Mouse (Mus musculus) embryonic facial prominence, embryonic 10.5 days (tissue): Measurements from ENCODE around the gene Krtap5-1. TPM values are rescaled to one million over a fixed set of nuclear protein-coding genes. Genes with fewer than 3 reads are reported as not detected.
"Not testable (repeated sequence)": the region's sequence is repeated elsewhere in the genome, so short reads cannot be mapped to it uniquely, and the experiment has no call there.

Experiments used
- DNase-seq: peaks from one replicate; pipeline ENCODE4 v3.0.0-alpha.2; 2017; ENCODE audit warnings: low spot score
- H3K27ac ChIP-seq: fragments of 300-500 bp; sonication (generic); replicated peaks from 2 replicates; pipeline ENCODE4 v1.5.1; 2016; ENCODE audit warnings: mild to moderate bottlenecking
- H3K27me3 ChIP-seq: fragments of 300-500 bp; sonication (generic); replicated peaks from 2 replicates; pipeline ENCODE4 v1.6.1; 2016; ENCODE audit warnings: low read depth, mild to moderate bottlenecking; ENCODE audit not compliant: poor library complexity, severe bottlenecking
- H3K36me3 ChIP-seq: fragments of 300-500 bp; sonication (generic); replicated peaks from 2 replicates; pipeline ENCODE4 v1.6.1; 2016; ENCODE audit warnings: mild to moderate bottlenecking, moderate library complexity
- H3K4me1 ChIP-seq: fragments of 300-500 bp; sonication (generic); 2 replicates; pipeline ENCODE4 v1.6.1; 2016
- H3K4me3 ChIP-seq: fragments of 300-500 bp; sonication (generic); 2 replicates; pipeline ENCODE4 v1.5.1; 2016; ENCODE audit warnings: mild to moderate bottlenecking, moderate library complexity
- H3K9me3 ChIP-seq: fragments of 300-500 bp; sonication (generic); 2 replicates; pipeline ENCODE4 v1.6.1; 2016; ENCODE audit warnings: mild to moderate bottlenecking
- WGBS: fragments of 180-500 bp; shearing (Covaris S2); methylation state at CpG from one replicate; pipeline ENCODE4 v1.1.7; 2016; 5-methylcytosine and 5-hydroxymethylcytosine counted together
- polyA plus RNA-seq: library from polyadenylated mRNA; unstranded; fragments of >200 nt; fragmentation: Nextera tagmentation; extraction: Ambion mirVana; gene quantifications from 2 replicates; pipeline ENCODE4 v1.2.1, GENCODE M21; 2016

The Krtap5-1 gene
- polyA plus RNA-seq, 1 experiment from 2014 or later, result not detected

GRCm38 (mm10) chr7:142322641-142323040 is 25.7 kb upstream of the Krtap5-1 start:
- Histone ChIP-seq H3K4me3 (no peak overlapping the region), H3K27ac (peak overlapping the region; percentile 80), H3K27me3 (no peaks in the 10 kb centered on the region; the same call in 1 of the 2 replicates), H3K36me3 (no peaks in the 10 kb centered on the region), H3K4me1 (peaks cover 44% of the 10 kb centered on the region), H3K9me3 (no peaks in the 10 kb centered on the region)
- 85% methylated on average over 6 of the region's 6 CpGs for WGBS
- DNase-seq, result no peak

- H3K4me3 ChIP-seq, H3K9me3 ChIP-seq, H3K36me3 ChIP-seq, H3K27me3 ChIP-seq: not testable (repeated sequence)
- WGBS, result 37% methylated on average over 7 of the region's 10 CpGs
- H3K27ac ChIP-seq, result peak overlapping the region; percentile 82
- peak; percentile 61 for DNase-seq
- peaks cover 44% of the 10 kb centered on the region for H3K4me1 ChIP-seq
These were observed 24.9 kb upstream of the Krtap5-1 start for GRCm38 (mm10) chr7:142321637-142322306.

GRCm38 (mm10) chr7:142320906-142321305 is 24.0 kb upstream of the Krtap5-1 start:
- H3K27me3 ChIP-seq, result no peaks in the 10 kb centered on the region; the same call in 1 of the 2 replicates
- no peaks in the 10 kb centered on the region for H3K9me3 ChIP-seq
- H3K4me1 ChIP-seq, result peaks cover 43% of the 10 kb centered on the region
- no peaks in the 10 kb centered on the region for H3K36me3 ChIP-seq
- peak overlapping the region; percentile 82 for H3K27ac ChIP-seq
- 33% methylated on average over 2 of the region's 2 CpGs for WGBS
- DNase-seq, result no peak
- no peak overlapping the region for H3K4me3 ChIP-seq

GRCm38 (mm10) chr7:142319124-142319523 is 22.2 kb upstream of the Krtap5-1 start:
- H3K4me1 ChIP-seq, result peaks cover 43% of the 10 kb centered on the region
- no peaks in the 10 kb centered on the region for H3K9me3 ChIP-seq
- H3K36me3 ChIP-seq, result no peaks in the 10 kb centered on the region
- no peak overlapping the region for H3K4me3 ChIP-seq
- peak overlapping the region; percentile 82 for H3K27ac ChIP-seq
- DNase-seq, result no peak
- H3K27me3 ChIP-seq, result no peaks in the 10 kb centered on the region; the same call in 1 of the 2 replicates
- WGBS, result 85% methylated on average over 11 of the region's 11 CpGs

- H3K9me3 ChIP-seq, result no peaks in the 10 kb centered on the region
- WGBS, result 80% methylated on average over 5 of the region's 5 CpGs
- H3K36me3 ChIP-seq, result no peaks in the 10 kb centered on the region
- H3K4me3 ChIP-seq, result no peak overlapping the region
- peaks cover 34% of the 10 kb centered on the region for H3K4me1 ChIP-seq
- no peak for DNase-seq
- H3K27me3 ChIP-seq, result no peaks in the 10 kb centered on the region; the same call in 1 of the 2 replicates
- peak overlapping the region; percentile 82; the same call in 1 of the 2 replicates for H3K27ac ChIP-seq
These were observed 20.3 kb upstream of the Krtap5-1 start for GRCm38 (mm10) chr7:142317216-142317615.

GRCm38 (mm10) chr7:142316558-142316957 is 19.6 kb upstream of the Krtap5-1 start:
- Histone ChIP-seq H3K27ac (peak overlapping the region; percentile 58; the same call in 1 of the 2 replicates), H3K27me3 (no peaks in the 10 kb centered on the region; the same call in 1 of the 2 replicates), H3K36me3 (no peaks in the 10 kb centered on the region), H3K9me3 (no peaks in the 10 kb centered on the region), H3K4me3 (no peak overlapping the region), H3K4me1 (peaks cover 30% of the 10 kb centered on the region)
- 44% methylated on average over 6 of the region's 6 CpGs for WGBS
- peak; percentile 59 for DNase-seq

- no peak for DNase-seq
- peak overlapping the region; percentile 30 for H3K27ac ChIP-seq
- 62% methylated on average over 5 of the region's 5 CpGs for WGBS
- no peaks in the 10 kb centered on the region; the same call in 1 of the 2 replicates for H3K27me3 ChIP-seq
- no peaks in the 10 kb centered on the region for H3K9me3 ChIP-seq
- peaks cover 17% of the 10 kb centered on the region for H3K4me1 ChIP-seq
- no peak overlapping the region for H3K4me3 ChIP-seq
- no peaks in the 10 kb centered on the region for H3K36me3 ChIP-seq
These were observed 17.8 kb upstream of the Krtap5-1 start for GRCm38 (mm10) chr7:142314600-142315285.

GRCm38 (mm10) chr7:142303929-142304328 is 7.0 kb upstream of the Krtap5-1 start:
- DNase-seq, H3K4me1 ChIP-seq, H3K36me3 ChIP-seq, H3K4me3 ChIP-seq, H3K9me3 ChIP-seq, H3K27ac ChIP-seq: not testable (repeated sequence)
- H3K27me3 ChIP-seq, result peaks cover 17% of the 10 kb centered on the region
- WGBS, result 86% methylated on average over 1 of the region's 1 CpGs

- Histone ChIP-seq H3K9me3 (no peaks in the 10 kb centered on the region), H3K4me3 (no peak within 1 kb of the TSS), H3K27me3 (peaks cover 17% of the 10 kb centered on the region), H3K27ac (no peak within 1 kb of the TSS; the same call in 1 of the 2 replicates), H3K36me3 (no peaks in the 10 kb centered on the region), H3K4me1 (0 out of 2 replicates have a peak, but pooled peaks cover 8% of the 10 kb centered on the region)
- 68% methylated on average over 3 of the region's 3 CpGs for WGBS
- DNase-seq, result no peak
These were observed 6.3 kb upstream of the Krtap5-1 start, which contains the start of gene Krtap5-4 for GRCm38 (mm10) chr7:142303249-142303648. Gene Krtap5-4, plus strand, starts transcription at chr7:142303549.

- DNase-seq, H3K27ac ChIP-seq, H3K4me1 ChIP-seq, H3K9me3 ChIP-seq, H3K4me3 ChIP-seq, H3K36me3 ChIP-seq: not testable (repeated sequence)
- WGBS, result 40% methylated on average over 4 of the region's 4 CpGs
- H3K27me3 ChIP-seq, result peaks cover 11% of the 10 kb centered on the region
These were observed 810 bp downstream of the Krtap5-1 start for GRCm38 (mm10) chr7:142296108-142296507.

GRCm38 (mm10) chr7:142295418-142295817 is 1.5 kb downstream of the Krtap5-1 start:
- no peak overlapping the region for H3K4me3 ChIP-seq
- H3K4me1 ChIP-seq, result peaks cover 6% of the 10 kb centered on the region; the same call in 1 of the 2 replicates
- H3K36me3 ChIP-seq, result no peaks in the 10 kb centered on the region
- no peak overlapping the region for H3K27ac ChIP-seq
- no peaks in the 10 kb centered on the region for H3K9me3 ChIP-seq
- DNase-seq, result no peak
- peaks cover 8% of the 10 kb centered on the region for H3K27me3 ChIP-seq

GRCm38 (mm10) chr7:142293851-142294250 is 3.1 kb downstream of the Krtap5-1 start:
- H3K36me3 ChIP-seq, H3K9me3 ChIP-seq, H3K27ac ChIP-seq, H3K4me1 ChIP-seq, H3K27me3 ChIP-seq, H3K4me3 ChIP-seq: not testable (repeated sequence)
- peak; percentile 48 for DNase-seq
- WGBS, result 0% methylated on average over 2 of the region's 2 CpGs
